Mouse (Mus musculus) liver, postnatal 0 days (tissue): Measurements from ENCODE around the gene Nbeal2.
A peak's percentile ranks its signal among the peaks of the same experiment; 100 is the strongest.

Experiments used
- CTCF ChIP-seq: sonication (generic); IDR thresholded peaks from 2 replicates; pipeline ENCODE4 v1.5.1; 2016; ENCODE audit warnings: antibody characterized with exemption, low read depth
- EP300 ChIP-seq: IDR thresholded peaks from 2 replicates; pipeline ENCODE4 v1.6.1; 2016; ENCODE audit warnings: antibody characterized with exemption, low read depth, mild to moderate bottlenecking

- TF ChIP-seq EP300 (peak; percentile 55; the same call in 1 of the 2 replicates), CTCF (no peak)
Measured at GRCm38 (mm10) chr9:110695165-110695755, 41.3 kb upstream of the Nbeal2 start.
